Mouse (Mus musculus) thymus, postnatal 36 days (tissue): ENCODE results near the gene Oog3.

ENCODE experiments used
- DNase-seq, 2 experiments: peaks; one replicate each; pipeline ENCODE4 v3.0.0; 2022; ENCODE audit warnings: mixed read lengths in 2 of 2

Gene Oog3

DNA sequence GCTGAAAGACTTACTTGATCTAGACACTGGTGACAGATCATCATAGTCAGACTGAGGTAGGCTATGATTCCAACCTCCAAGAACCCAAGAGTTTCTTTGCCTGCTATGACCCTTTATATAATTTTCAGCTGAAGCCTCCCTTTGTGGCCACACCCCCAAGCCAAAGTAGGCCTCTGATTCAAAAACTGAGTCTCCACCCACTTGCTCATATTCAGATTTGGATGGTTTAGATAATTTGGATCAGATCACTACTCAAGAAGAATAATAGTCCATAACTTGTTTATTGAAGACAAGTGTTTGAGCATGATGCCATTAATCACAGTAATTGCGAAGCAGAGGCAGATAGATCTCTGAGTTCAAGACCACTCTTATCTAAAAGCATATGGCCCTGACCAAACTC is at the start of gene Oog3:
Gene Oog3, minus strand, starts transcription at position 101 of the 400 bp plus-strand sequence.
- DNase-seq, result no peak

DNA sequence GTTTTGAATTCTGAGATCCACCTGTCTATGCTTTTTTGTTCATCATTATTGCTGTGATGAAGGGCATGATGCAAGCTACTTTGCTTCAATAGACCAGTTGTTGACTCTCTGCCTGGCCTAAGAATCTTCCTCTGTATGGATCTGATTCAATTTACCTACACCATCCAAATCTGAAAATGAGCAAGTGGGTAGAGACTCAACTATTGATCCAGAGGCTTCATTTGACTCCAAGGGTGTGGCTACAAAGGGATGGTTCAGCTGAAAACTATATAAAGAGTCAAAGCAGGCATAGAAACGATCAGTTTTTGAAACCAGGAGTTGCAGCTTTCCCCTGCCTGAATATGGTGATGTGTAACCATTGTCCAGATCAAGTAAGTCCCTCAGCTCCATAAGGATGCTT is 28.0 kb upstream of the Oog3 start, which contains the start of gene Oog2:
Gene Oog2, plus strand, starts transcription at position 301 of the 400 bp plus-strand sequence.
- DNase-seq, result no peak
